Mouse (Mus musculus): Measurements from ENCODE around the gene Arid5b. TPM values are rescaled to one million over a fixed set of nuclear protein-coding genes. Genes with fewer than 3 reads are reported as not detected.

Arid5b gene
- polyA plus RNA-seq, 1 experiment, result 8.6 TPM

GRCm38 (mm10) chr10:68054131-68054530 lies 224.4 kb downstream of the Arid5b start:
- no peaks in the 10 kb centered on the region for H3K27me3 ChIP-seq (replicated peaks; ENCODE audit: control insufficient read depth, insufficient read depth, low read length)
- no peak for TF ChIP-seq POLR2A (IDR thresholded peaks at IDR 0.05; ENCODE audit: low read depth, low read length)
- no peak for TF ChIP-seq CTCF (conservative IDR thresholded peaks at IDR 0.05; ENCODE audit: insufficient read depth, insufficient read length, low read depth, low read length)
- DNase-seq, result no peak
- no peaks in the 10 kb centered on the region for H3K36me3 ChIP-seq (ENCODE audit: control insufficient read depth, insufficient read depth, low read length)
- no peak overlapping the region for H3K4me3 ChIP-seq (ENCODE audit: insufficient read depth, low read depth, low read length)
- no peaks in the 10 kb centered on the region for H3K4me1 ChIP-seq (ENCODE audit: control insufficient read depth, insufficient read depth, low read length)
- WGBS, result 83% methylated on average over 5 of the region's 5 CpGs
- no peak overlapping the region for H3K27ac ChIP-seq (ENCODE audit: insufficient read depth, low read depth, low read length)

DNA sequence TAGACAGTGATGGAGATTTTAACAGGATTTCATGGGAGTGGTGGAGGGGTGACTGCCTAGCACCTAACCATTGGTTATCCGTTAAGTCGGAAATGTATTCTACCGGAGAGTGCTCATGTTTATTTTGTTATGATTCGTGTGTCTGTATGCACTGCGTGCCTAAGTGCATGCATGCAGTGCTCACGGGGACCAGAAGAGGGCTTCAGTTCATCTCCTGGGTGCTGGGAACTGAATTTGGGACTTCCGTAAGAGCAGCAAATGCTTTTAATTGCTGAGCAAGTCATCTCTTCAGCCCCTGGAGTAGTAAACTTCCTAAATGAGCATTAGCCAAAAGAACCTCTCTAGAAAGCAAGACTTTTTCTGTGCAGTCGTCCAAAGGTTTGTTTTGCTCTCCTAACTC lies 226.2 kb downstream of the Arid5b start:
- no peak overlapping the region for H3K4me3 ChIP-seq (ENCODE audit: insufficient read depth, low read depth, low read length)
- no peaks in the 10 kb centered on the region for H3K27me3 ChIP-seq (replicated peaks; ENCODE audit: control insufficient read depth, insufficient read depth, low read length)
- 96% methylated on average over 8 of the region's 8 CpGs for WGBS
- DNase-seq, result no peak
- no peaks in the 10 kb centered on the region for H3K4me1 ChIP-seq (ENCODE audit: control insufficient read depth, insufficient read depth, low read length)
- H3K27ac ChIP-seq (ENCODE audit: insufficient read depth, low read depth, low read length), result no peak overlapping the region
- no peaks in the 10 kb centered on the region for H3K36me3 ChIP-seq (ENCODE audit: control insufficient read depth, insufficient read depth, low read length)
- 0 out of 2 replicates have a peak, but pooled peaks have one; percentile 14 for TF ChIP-seq CTCF (conservative IDR thresholded peaks at IDR 0.05; ENCODE audit: insufficient read depth, insufficient read length, low read depth, low read length)
- TF ChIP-seq POLR2A (IDR thresholded peaks at IDR 0.05; ENCODE audit: low read depth, low read length), result no peak

DNA sequence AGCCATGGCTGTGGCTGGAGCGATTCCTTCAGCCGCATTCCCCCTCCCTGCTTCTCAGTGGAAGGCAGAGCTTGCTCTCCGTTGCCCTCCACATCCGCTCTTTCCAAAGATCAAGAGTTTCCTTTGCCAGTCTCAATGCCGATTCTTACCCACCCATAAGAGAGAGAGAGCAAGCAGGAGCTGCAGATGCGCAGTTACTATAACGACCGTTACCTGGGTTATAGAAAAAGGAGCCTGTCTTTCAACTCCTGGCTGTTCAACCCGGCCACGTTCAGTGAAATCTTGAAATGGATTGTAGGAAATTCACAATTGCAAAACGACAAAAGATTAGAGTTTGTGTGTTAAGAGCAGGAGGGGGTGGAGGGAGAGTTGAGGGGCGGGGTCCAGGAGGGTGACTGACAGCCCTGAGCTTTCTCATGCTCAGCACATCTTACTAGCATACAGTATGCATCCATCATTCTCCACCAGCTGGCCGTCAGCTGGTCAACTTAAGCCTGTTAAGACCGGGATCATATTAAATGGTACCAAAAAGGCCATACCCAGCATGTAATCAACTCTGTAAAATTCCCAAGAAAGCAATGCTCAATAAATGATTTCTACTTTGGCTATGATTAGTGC lies 227.1 kb downstream of the Arid5b start:
- TF ChIP-seq CTCF (conservative IDR thresholded peaks at IDR 0.05; ENCODE audit: insufficient read depth, insufficient read length, low read depth, low read length), result no peak
- TF ChIP-seq POLR2A (IDR thresholded peaks at IDR 0.05; ENCODE audit: low read depth, low read length), result no peak
- DNase-seq, result no peak
- WGBS, result 93% methylated on average over 14 of the region's 14 CpGs
- Histone ChIP-seq H3K27me3 (replicated peaks; ENCODE audit: control insufficient read depth, insufficient read depth, low read length) (no peaks in the 10 kb centered on the region), H3K4me1 (ENCODE audit: control insufficient read depth, insufficient read depth, low read length) (no peaks in the 10 kb centered on the region), H3K27ac (ENCODE audit: insufficient read depth, low read depth, low read length) (no peak overlapping the region), H3K4me3 (ENCODE audit: insufficient read depth, low read depth, low read length) (no peak overlapping the region), H3K36me3 (ENCODE audit: control insufficient read depth, insufficient read depth, low read length) (no peaks in the 10 kb centered on the region)

- WGBS, result 91% methylated on average over 13 of the region's 13 CpGs
- Histone ChIP-seq H3K36me3 (ENCODE audit: control insufficient read depth, insufficient read depth, low read length) (no peaks in the 10 kb centered on the region), H3K4me3 (ENCODE audit: insufficient read depth, low read depth, low read length) (no peak overlapping the region), H3K27ac (ENCODE audit: insufficient read depth, low read depth, low read length) (no peak overlapping the region), H3K4me1 (ENCODE audit: control insufficient read depth, insufficient read depth, low read length) (no peaks in the 10 kb centered on the region), H3K27me3 (replicated peaks; ENCODE audit: control insufficient read depth, insufficient read depth, low read length) (no peaks in the 10 kb centered on the region)
- TF ChIP-seq POLR2A (IDR thresholded peaks at IDR 0.05; ENCODE audit: low read depth, low read length) (no peak), CTCF (conservative IDR thresholded peaks at IDR 0.05; ENCODE audit: insufficient read depth, insufficient read length, low read depth, low read length) (0 out of 2 replicates have a peak, but pooled peaks have one; percentile 4)
- DNase-seq, result no peak
Observed at GRCm38 (mm10) chr10:68050882-68051281, 227.7 kb downstream of the Arid5b start.

DNA sequence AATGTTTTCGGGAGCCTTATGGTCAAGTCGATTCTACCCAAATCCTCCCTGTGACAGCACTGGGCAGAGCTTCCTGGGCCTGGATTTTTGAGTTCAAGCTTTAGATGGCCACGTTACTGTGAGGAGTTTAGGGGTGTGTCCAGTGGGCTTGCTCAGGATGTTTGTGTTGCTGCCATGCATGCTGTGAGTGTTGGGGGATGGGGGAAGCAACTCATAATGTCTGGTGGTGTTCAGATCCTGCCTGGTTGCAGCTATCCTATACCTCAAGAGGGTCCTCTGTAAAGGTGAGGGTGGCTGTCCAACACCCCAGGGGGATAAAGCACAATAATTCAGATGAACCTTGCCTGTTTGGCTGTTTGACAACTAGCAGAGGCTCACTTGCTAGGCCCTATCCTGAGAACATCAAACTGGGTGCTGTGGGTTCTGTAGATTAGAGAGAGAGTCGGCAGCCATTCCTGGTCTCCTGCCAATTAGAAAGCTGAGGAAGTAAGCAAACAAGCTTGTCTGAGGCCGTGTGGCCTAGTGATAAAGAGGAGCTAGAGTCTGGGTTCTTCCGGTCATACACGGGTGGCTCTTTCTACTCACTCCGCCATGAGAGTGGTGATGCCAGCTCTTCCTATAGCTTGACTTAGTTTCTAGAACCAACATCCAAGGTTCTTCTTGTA lies 229.8 kb downstream of the Arid5b start:
- DNase-seq, result no peak
- no peaks in the 10 kb centered on the region for H3K4me1 ChIP-seq (ENCODE audit: control insufficient read depth, insufficient read depth, low read length)
- H3K27me3 ChIP-seq (replicated peaks; ENCODE audit: control insufficient read depth, insufficient read depth, low read length), result no peaks in the 10 kb centered on the region
- no peak overlapping the region for H3K4me3 ChIP-seq (ENCODE audit: insufficient read depth, low read depth, low read length)
- TF ChIP-seq CTCF (conservative IDR thresholded peaks at IDR 0.05; ENCODE audit: insufficient read depth, insufficient read length, low read depth, low read length) (no peak), POLR2A (IDR thresholded peaks at IDR 0.05; ENCODE audit: low read depth, low read length) (no peak)
- no peaks in the 10 kb centered on the region for H3K36me3 ChIP-seq (ENCODE audit: control insufficient read depth, insufficient read depth, low read length)
- 82% methylated on average over 8 of the region's 8 CpGs for WGBS
- no peak overlapping the region for H3K27ac ChIP-seq (ENCODE audit: insufficient read depth, low read depth, low read length)

DNA sequence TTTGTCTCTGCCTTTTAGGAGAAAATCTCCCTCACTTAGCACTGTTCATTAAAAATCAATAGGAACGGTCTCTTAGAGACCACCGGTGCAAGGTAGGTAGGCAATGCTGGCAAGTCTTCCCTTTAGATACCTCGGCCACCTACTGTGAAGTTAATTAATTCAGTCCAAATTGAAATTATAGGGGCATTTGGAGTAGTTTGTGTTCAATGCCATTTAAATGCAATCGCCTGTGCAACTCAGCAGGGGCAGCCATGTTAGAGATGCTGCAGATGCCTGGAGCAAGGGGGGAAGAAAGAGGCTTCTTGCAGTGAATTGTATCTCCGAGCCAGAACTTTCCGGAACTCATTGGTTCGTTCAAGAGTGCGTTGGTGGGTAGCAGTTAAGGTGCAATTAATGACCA lies 233.7 kb downstream of the Arid5b start:
- no peak overlapping the region for H3K27ac ChIP-seq (ENCODE audit: insufficient read depth, low read depth, low read length)
- no peaks in the 10 kb centered on the region for H3K27me3 ChIP-seq (replicated peaks; ENCODE audit: control insufficient read depth, insufficient read depth, low read length)
- H3K36me3 ChIP-seq (ENCODE audit: control insufficient read depth, insufficient read depth, low read length), result no peaks in the 10 kb centered on the region
- TF ChIP-seq POLR2A (IDR thresholded peaks at IDR 0.05; ENCODE audit: low read depth, low read length), result no peak
- no peak for TF ChIP-seq CTCF (conservative IDR thresholded peaks at IDR 0.05; ENCODE audit: insufficient read depth, insufficient read length, low read depth, low read length)
- no peaks in the 10 kb centered on the region for H3K4me1 ChIP-seq (ENCODE audit: control insufficient read depth, insufficient read depth, low read length)
- 92% methylated on average over 8 of the region's 8 CpGs for WGBS
- no peak overlapping the region for H3K4me3 ChIP-seq (ENCODE audit: insufficient read depth, low read depth, low read length)
- no peak for DNase-seq

GRCm38 (mm10) chr10:68043973-68044372 lies 234.6 kb downstream of the Arid5b start:
- Histone ChIP-seq H3K4me3 (ENCODE audit: insufficient read depth, low read depth, low read length) (no peak overlapping the region), H3K4me1 (ENCODE audit: control insufficient read depth, insufficient read depth, low read length) (no peaks in the 10 kb centered on the region), H3K27me3 (replicated peaks; ENCODE audit: control insufficient read depth, insufficient read depth, low read length) (no peaks in the 10 kb centered on the region), H3K36me3 (ENCODE audit: control insufficient read depth, insufficient read depth, low read length) (no peaks in the 10 kb centered on the region), H3K27ac (ENCODE audit: insufficient read depth, low read depth, low read length) (no peak overlapping the region)
- DNase-seq, result no peak
- 71% methylated on average over 6 of the region's 6 CpGs for WGBS
- TF ChIP-seq POLR2A (IDR thresholded peaks at IDR 0.05; ENCODE audit: low read depth, low read length), result no peak

All from kidney, adult 2 months (tissue).